Mouse (Mus musculus) liver, postnatal 0 days (tissue): ENCODE data around the gene Ankrd52. TPM values are rescaled to one million over a fixed set of nuclear protein-coding genes. Genes with fewer than 3 reads are reported as not detected.

Source experiments
- ATAC-seq: fragments of 200-750 bp; cut with Nextera tagmentation; 2 replicates; pipeline ENCODE4 v1.8.0; 2017; ENCODE audit warnings: mild to moderate bottlenecking, moderate library complexity
- DNase-seq: peaks from one replicate; pipeline ENCODE4 v3.0.0-alpha.2; 2016
- H3K27ac ChIP-seq: fragments of 300-500 bp; sonication (generic); 2 replicates; pipeline ENCODE4 v1.5.1; 2014; ENCODE audit warnings: antibody characterized with exemption, moderate library complexity, mild to moderate bottlenecking, low read depth
- H3K27me3 ChIP-seq: fragments of 300-500 bp; sonication (generic); 2 replicates; pipeline ENCODE4 v1.6.1; 2014; ENCODE audit warnings: low read length, control low read depth, mixed read lengths; ENCODE audit not compliant: insufficient read depth
- H3K36me3 ChIP-seq: fragments of 300-500 bp; sonication (generic); replicated peaks from 2 replicates; pipeline ENCODE4 v1.6.1; 2014; ENCODE audit warnings: mild to moderate bottlenecking, control low read depth, low read length, moderate library complexity, mixed read lengths; ENCODE audit not compliant: insufficient read depth
- H3K4me1 ChIP-seq: fragments of 300-500 bp; sonication (generic); 2 replicates; pipeline ENCODE4 v1.6.1; 2014; ENCODE audit warnings: antibody characterized with exemption, mild to moderate bottlenecking, control low read depth; ENCODE audit not compliant: insufficient read depth
- H3K4me2 ChIP-seq: fragments of 300-500 bp; sonication (generic); 2 replicates; pipeline ENCODE4 v1.6.1; 2014; ENCODE audit warnings: low read depth, mild to moderate bottlenecking, low read length, moderate library complexity, mixed read lengths
- H3K4me3 ChIP-seq: fragments of 300-500 bp; sonication (generic); 2 replicates; pipeline ENCODE4 v1.5.1; 2014; ENCODE audit warnings: low read depth, low read length
- H3K9ac ChIP-seq: fragments of 300-500 bp; sonication (generic); replicated peaks from 2 replicates; pipeline ENCODE4 v1.6.1; 2014; ENCODE audit warnings: mild to moderate bottlenecking, moderate library complexity
- H3K9me3 ChIP-seq: fragments of 300-500 bp; sonication (generic); 2 replicates; pipeline ENCODE4 v1.6.1; 2016; ENCODE audit warnings: mild to moderate bottlenecking, control low read depth, low read length, mixed read lengths
- CTCF ChIP-seq: sonication (generic); IDR thresholded peaks from 2 replicates; pipeline ENCODE4 v1.5.1; 2016; ENCODE audit warnings: antibody characterized with exemption, low read depth
- EP300 ChIP-seq: IDR thresholded peaks from 2 replicates; pipeline ENCODE4 v1.6.1; 2016; ENCODE audit warnings: antibody characterized with exemption, low read depth, mild to moderate bottlenecking
- WGBS: fragments of 180-500 bp; shearing (Covaris S2); extraction: QIAGEN DNeasy Blood & Tissue Kit; methylation state at CpG from one replicate; pipeline ENCODE4 v1.1.7; 2014; ENCODE audit not compliant: insufficient replicate concordance; 5-methylcytosine and 5-hydroxymethylcytosine counted together
- polyA plus RNA-seq: library from polyadenylated mRNA; unstranded; fragments of >200 nt; fragmentation: Nextera tagmentation; extraction: Ambion mirVana; gene quantifications from 2 replicates; pipeline ENCODE4 v1.2.1, GENCODE M21; 2015

Ankrd52 gene
- polyA plus RNA-seq, 1 experiment from 2014 or later: 2.7 TPM

- Histone ChIP-seq H3K9me3 (no peaks in the 10 kb centered on the region), H3K36me3 (peaks cover 9% of the 10 kb centered on the region), H3K4me3 (peak overlapping the region; percentile 81), H3K27ac (peak overlapping the region; percentile 98), H3K4me2 (peak overlapping the region; percentile 97), H3K9ac (peak overlapping the region; percentile 82), H3K27me3 (no peaks in the 10 kb centered on the region), H3K4me1 (peaks cover 19% of the 10 kb centered on the region)
- no peak for TF ChIP-seq CTCF
- no peak for TF ChIP-seq EP300
- WGBS: 20% methylated on average over 19 of the region's 19 CpGs
- DNase-seq: no peak
- ATAC-seq: peak; percentile 45; the same call in 1 of the 2 replicates
Measured at GRCm38 (mm10) chr10:128367899-128368401, 9.0 kb upstream of the Ankrd52 start.

GRCm38 (mm10) chr10:128368402-128369217 is 8.3 kb upstream of the Ankrd52 start, which contains the start of gene Coq10a:
Coq10a (minus strand) TSS chr10:128368997.
- Histone ChIP-seq H3K4me2 (peak within 1 kb of the TSS; percentile 97), H3K9me3 (no peaks in the 10 kb centered on the region), H3K9ac (peak within 1 kb of the TSS; percentile 82), H3K4me1 (peaks cover 19% of the 10 kb centered on the region), H3K27me3 (no peaks in the 10 kb centered on the region), H3K4me3 (peak within 1 kb of the TSS; percentile 81), H3K27ac (peak within 1 kb of the TSS; percentile 98), H3K36me3 (peaks cover 2% of the 10 kb centered on the region)
- DNase-seq (peak; percentile 90), ATAC-seq (peak; percentile 90)
- WGBS: under 1% methylated on average over 82 of the region's 87 CpGs
- TF ChIP-seq CTCF: no peak
- TF ChIP-seq EP300: no peak

GRCm38 (mm10) chr10:128369218-128369543 is 7.7 kb upstream of the Ankrd52 start:
- no peaks in the 10 kb centered on the region for H3K36me3 ChIP-seq
- WGBS: 6% methylated on average over 9 of the region's 9 CpGs
- H3K4me2 ChIP-seq: peak overlapping the region; percentile 97
- H3K9ac ChIP-seq: peak overlapping the region; percentile 82
- no peaks in the 10 kb centered on the region for H3K27me3 ChIP-seq
- peaks cover 19% of the 10 kb centered on the region for H3K4me1 ChIP-seq
- peak overlapping the region; percentile 98 for H3K27ac ChIP-seq
- no peak for ATAC-seq
- DNase-seq: no peak
- no peaks in the 10 kb centered on the region for H3K9me3 ChIP-seq
- H3K4me3 ChIP-seq: peak overlapping the region; percentile 81
- TF ChIP-seq CTCF: no peak
- TF ChIP-seq EP300: no peak

- WGBS: 76% methylated on average over 6 of the region's 6 CpGs
- ATAC-seq (no peak), DNase-seq (no peak)
- Histone ChIP-seq H3K4me2 (peak overlapping the region; percentile 97), H3K27ac (peak overlapping the region; percentile 98), H3K4me3 (peak overlapping the region; percentile 81), H3K9ac (peak overlapping the region; percentile 82), H3K27me3 (no peaks in the 10 kb centered on the region), H3K36me3 (no peaks in the 10 kb centered on the region), H3K4me1 (peaks cover 19% of the 10 kb centered on the region), H3K9me3 (no peaks in the 10 kb centered on the region)
- no peak for TF ChIP-seq EP300
- no peak for TF ChIP-seq CTCF
Measured at GRCm38 (mm10) chr10:128369599-128369998, 7.3 kb upstream of the Ankrd52 start.

- Histone ChIP-seq H3K4me3 (no peak overlapping the region), H3K36me3 (no peaks in the 10 kb centered on the region), H3K4me1 (peaks cover 19% of the 10 kb centered on the region), H3K9me3 (no peaks in the 10 kb centered on the region), H3K4me2 (no peak overlapping the region), H3K9ac (no peak overlapping the region), H3K27ac (no peak overlapping the region; the same call in 1 of the 2 replicates), H3K27me3 (no peaks in the 10 kb centered on the region)
- ATAC-seq (no peak), DNase-seq (no peak)
- TF ChIP-seq CTCF: no peak
- no peak for TF ChIP-seq EP300
- WGBS: 71% methylated on average over 5 of the region's 6 CpGs
Measured at GRCm38 (mm10) chr10:128370021-128370420, 6.9 kb upstream of the Ankrd52 start.

- 59% methylated on average over 4 of the region's 4 CpGs for WGBS
- ATAC-seq (no peak), DNase-seq (no peak)
- no peak overlapping the region for H3K4me2 ChIP-seq
- no peak overlapping the region for H3K4me3 ChIP-seq
- peaks cover 19% of the 10 kb centered on the region for H3K4me1 ChIP-seq
- no peaks in the 10 kb centered on the region for H3K27me3 ChIP-seq
- H3K27ac ChIP-seq: no peak overlapping the region
- H3K36me3 ChIP-seq: no peaks in the 10 kb centered on the region
- no peak for TF ChIP-seq CTCF
- no peak for TF ChIP-seq EP300
- H3K9me3 ChIP-seq: no peaks in the 10 kb centered on the region
- no peak overlapping the region for H3K9ac ChIP-seq
Measured at GRCm38 (mm10) chr10:128370601-128371000, 6.3 kb upstream of the Ankrd52 start.
